Mouse (Mus musculus): ENCODE measurements at regions not wholly inside any gene's neighbourhood (a gene's known extent, or its start where the extent isn't known, plus 50 kb on each side); places are given as distances from the start of the nearest gene placed in this dataset.
"Not testable (repeated sequence)": the region's sequence is repeated elsewhere in the genome, so short reads cannot be mapped to it uniquely, and the experiment has no call there.

DNA sequence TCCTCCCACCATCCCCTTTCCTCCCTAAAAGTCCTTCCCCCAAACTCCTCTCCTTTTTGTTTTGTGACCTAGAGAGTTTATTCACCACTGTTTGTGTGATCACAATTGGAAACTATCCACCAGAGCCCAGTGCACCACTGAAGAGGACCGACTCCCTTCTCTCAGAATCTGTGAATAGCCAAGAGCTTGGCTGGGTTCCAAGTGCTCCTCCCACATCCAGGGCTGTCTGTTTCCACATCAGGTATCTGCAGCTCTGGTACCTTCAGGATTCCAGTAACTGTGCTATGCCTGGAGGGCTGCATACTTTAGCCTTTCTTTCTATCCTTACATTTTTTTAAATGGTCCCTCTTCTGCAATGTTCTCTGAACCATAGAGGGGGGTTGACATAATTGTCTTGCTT lies 180.5 kb upstream of the Masp1 start:
- Histone ChIP-seq H3K4me2 (ENCODE audit: low read length) (no peak overlapping the region), H3K4me3 (replicated peaks; ENCODE audit: low read length) (no peak overlapping the region), H3K9me3 (ENCODE audit: control insufficient read depth, low read length) (no peaks in the 10 kb centered on the region), H3K27ac (ENCODE audit: low read length) (no peak overlapping the region), H3K9ac (replicated peaks; ENCODE audit: low read depth, low read length) (no peak overlapping the region), H3K36me3 (ENCODE audit: control insufficient read depth, insufficient read depth) (no peaks in the 10 kb centered on the region), H3K4me1 (replicated peaks; ENCODE audit: control insufficient read depth, insufficient read depth, low read length) (no peaks in the 10 kb centered on the region), H3K27me3 (replicated peaks; ENCODE audit: control insufficient read depth, insufficient read depth, low read length) (no peaks in the 10 kb centered on the region)
- ATAC-seq, result no peak
- WGBS, result 12% methylated on average over 1 of the region's 1 CpGs

- H3K9ac ChIP-seq (replicated peaks; ENCODE audit: low read depth, low read length); H3K4me3 ChIP-seq (replicated peaks; ENCODE audit: low read length); H3K27me3 ChIP-seq (replicated peaks; ENCODE audit: control insufficient read depth, insufficient read depth, low read length); ATAC-seq; H3K9me3 ChIP-seq (ENCODE audit: control insufficient read depth, low read length); H3K4me1 ChIP-seq (replicated peaks; ENCODE audit: control insufficient read depth, insufficient read depth, low read length); H3K4me2 ChIP-seq (ENCODE audit: low read length); H3K27ac ChIP-seq (ENCODE audit: low read length); H3K36me3 ChIP-seq (ENCODE audit: control insufficient read depth, insufficient read depth): not testable (repeated sequence)
These were observed 173.6 kb upstream of the Masp1 start for GRCm38 (mm10) chr16:23694226-23694625.

DNA sequence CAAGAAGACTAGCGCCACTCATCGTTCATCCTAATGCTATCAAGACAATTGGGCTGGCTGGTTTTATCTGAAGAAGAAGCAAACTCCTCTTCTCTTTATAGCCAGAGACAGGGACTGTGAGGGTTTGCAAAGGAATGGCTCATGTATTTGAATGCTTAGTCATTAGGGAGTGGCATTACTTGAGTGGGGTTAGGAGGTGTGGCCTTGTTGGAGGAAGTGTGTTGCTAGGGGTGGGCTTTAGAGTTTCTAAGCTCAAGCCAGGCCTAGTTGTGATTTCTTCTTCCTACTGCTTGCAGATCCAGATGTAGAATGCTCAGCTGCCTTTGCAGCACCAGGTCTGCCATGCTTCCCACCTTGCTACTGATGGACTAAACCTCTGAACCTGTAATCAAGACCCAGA lies 169.4 kb upstream of the Masp1 start:
- Histone ChIP-seq H3K9me3 (ENCODE audit: control insufficient read depth, low read length) (no peaks in the 10 kb centered on the region), H3K36me3 (ENCODE audit: control insufficient read depth, insufficient read depth) (no peaks in the 10 kb centered on the region), H3K27me3 (replicated peaks; ENCODE audit: control insufficient read depth, insufficient read depth, low read length) (no peaks in the 10 kb centered on the region), H3K9ac (replicated peaks; ENCODE audit: low read depth, low read length) (no peak overlapping the region), H3K4me2 (ENCODE audit: low read length) (no peak overlapping the region), H3K4me3 (replicated peaks; ENCODE audit: low read length) (no peak overlapping the region), H3K4me1 (replicated peaks; ENCODE audit: control insufficient read depth, insufficient read depth, low read length) (no peaks in the 10 kb centered on the region), H3K27ac (ENCODE audit: low read length) (no peak overlapping the region)
- WGBS, result 97% methylated on average over 2 of the region's 2 CpGs
- no peak for ATAC-seq

DNA sequence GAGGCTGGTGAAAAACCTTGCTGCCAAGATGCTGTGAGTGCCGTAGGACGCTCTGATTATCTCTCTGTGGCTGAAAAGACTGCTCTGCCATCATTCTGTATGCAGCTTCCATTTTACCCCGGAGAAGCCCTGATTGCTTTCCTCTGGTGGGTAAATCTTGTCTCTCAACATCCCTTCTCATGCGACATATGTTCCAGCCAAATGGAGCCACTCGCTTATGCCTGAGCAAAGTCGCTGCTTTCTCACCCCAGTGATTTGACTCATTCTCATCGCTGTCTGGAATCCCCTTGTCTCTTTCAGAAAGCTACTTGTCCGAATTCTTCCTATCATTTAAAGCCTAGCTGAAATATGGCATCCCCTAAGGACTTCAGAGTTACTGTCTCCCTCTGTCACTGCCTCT lies 166.2 kb upstream of the Masp1 start:
- H3K27ac ChIP-seq (ENCODE audit: low read length), result no peak overlapping the region
- 78% methylated on average over 8 of the region's 8 CpGs for WGBS
- no peaks in the 10 kb centered on the region for H3K36me3 ChIP-seq (ENCODE audit: control insufficient read depth, insufficient read depth)
- H3K9me3 ChIP-seq (ENCODE audit: control insufficient read depth, low read length), result no peaks in the 10 kb centered on the region
- no peak overlapping the region for H3K4me2 ChIP-seq (ENCODE audit: low read length)
- no peak overlapping the region for H3K4me3 ChIP-seq (replicated peaks; ENCODE audit: low read length)
- ATAC-seq, result no peak
- no peaks in the 10 kb centered on the region for H3K4me1 ChIP-seq (replicated peaks; ENCODE audit: control insufficient read depth, insufficient read depth, low read length)
- no peak overlapping the region for H3K9ac ChIP-seq (replicated peaks; ENCODE audit: low read depth, low read length)
- no peaks in the 10 kb centered on the region for H3K27me3 ChIP-seq (replicated peaks; ENCODE audit: control insufficient read depth, insufficient read depth, low read length)

GRCm38 (mm10) chr16:23680434-23680833 lies 159.8 kb upstream of the Masp1 start:
- H3K36me3 ChIP-seq (ENCODE audit: control insufficient read depth, insufficient read depth), result no peaks in the 10 kb centered on the region
- H3K27ac ChIP-seq (ENCODE audit: low read length), result no peak overlapping the region
- H3K9me3 ChIP-seq (ENCODE audit: control insufficient read depth, low read length), result no peaks in the 10 kb centered on the region
- H3K4me1 ChIP-seq (replicated peaks; ENCODE audit: control insufficient read depth, insufficient read depth, low read length), result no peaks in the 10 kb centered on the region
- ATAC-seq, result no peak
- H3K4me3 ChIP-seq (replicated peaks; ENCODE audit: low read length), result no peak overlapping the region
- 31% methylated on average over 2 of the region's 2 CpGs for WGBS
- H3K9ac ChIP-seq (replicated peaks; ENCODE audit: low read depth, low read length), result no peak overlapping the region
- H3K4me2 ChIP-seq (ENCODE audit: low read length), result no peak overlapping the region
- no peaks in the 10 kb centered on the region for H3K27me3 ChIP-seq (replicated peaks; ENCODE audit: control insufficient read depth, insufficient read depth, low read length)

- Histone ChIP-seq H3K27ac (ENCODE audit: low read length) (no peak overlapping the region), H3K4me1 (replicated peaks; ENCODE audit: control insufficient read depth, insufficient read depth, low read length) (peaks cover 4% of the 10 kb centered on the region; the same call in 1 of the 2 replicates), H3K4me2 (ENCODE audit: low read length) (no peak overlapping the region), H3K9ac (replicated peaks; ENCODE audit: low read depth, low read length) (no peak overlapping the region), H3K27me3 (replicated peaks; ENCODE audit: control insufficient read depth, insufficient read depth, low read length) (no peaks in the 10 kb centered on the region), H3K9me3 (ENCODE audit: control insufficient read depth, low read length) (no peaks in the 10 kb centered on the region), H3K36me3 (ENCODE audit: control insufficient read depth, insufficient read depth) (no peaks in the 10 kb centered on the region), H3K4me3 (replicated peaks; ENCODE audit: low read length) (no peak overlapping the region)
- WGBS, result 34% methylated on average over 6 of the region's 6 CpGs
- no peak for ATAC-seq
These were observed 151.8 kb upstream of the Masp1 start for GRCm38 (mm10) chr16:23672375-23672774.

- 67% methylated on average over 4 of the region's 4 CpGs for WGBS
- Histone ChIP-seq H3K27me3 (replicated peaks; ENCODE audit: control insufficient read depth, insufficient read depth, low read length) (no peaks in the 10 kb centered on the region), H3K36me3 (ENCODE audit: control insufficient read depth, insufficient read depth) (no peaks in the 10 kb centered on the region), H3K27ac (ENCODE audit: low read length) (no peak overlapping the region), H3K4me3 (replicated peaks; ENCODE audit: low read length) (no peak overlapping the region), H3K9me3 (ENCODE audit: control insufficient read depth, low read length) (no peaks in the 10 kb centered on the region), H3K9ac (replicated peaks; ENCODE audit: low read depth, low read length) (no peak overlapping the region), H3K4me1 (replicated peaks; ENCODE audit: control insufficient read depth, insufficient read depth, low read length) (peaks cover 4% of the 10 kb centered on the region; the same call in 1 of the 2 replicates), H3K4me2 (ENCODE audit: low read length) (no peak overlapping the region)
- ATAC-seq, result no peak
These were observed 149.5 kb upstream of the Masp1 start for GRCm38 (mm10) chr16:23670161-23670560.

GRCm38 (mm10) chr16:23669651-23670050 lies 149.0 kb upstream of the Masp1 start:
- H3K4me1 ChIP-seq (replicated peaks; ENCODE audit: control insufficient read depth, insufficient read depth, low read length), result peaks cover 4% of the 10 kb centered on the region; the same call in 1 of the 2 replicates
- no peaks in the 10 kb centered on the region for H3K9me3 ChIP-seq (ENCODE audit: control insufficient read depth, low read length)
- H3K4me2 ChIP-seq (ENCODE audit: low read length), result no peak overlapping the region
- no peak overlapping the region for H3K9ac ChIP-seq (replicated peaks; ENCODE audit: low read depth, low read length)
- no peak overlapping the region for H3K4me3 ChIP-seq (replicated peaks; ENCODE audit: low read length)
- no peak for ATAC-seq
- H3K36me3 ChIP-seq (ENCODE audit: control insufficient read depth, insufficient read depth), result no peaks in the 10 kb centered on the region
- WGBS, result 88% methylated on average over 4 of the region's 4 CpGs
- no peak overlapping the region for H3K27ac ChIP-seq (ENCODE audit: low read length)
- no peaks in the 10 kb centered on the region for H3K27me3 ChIP-seq (replicated peaks; ENCODE audit: control insufficient read depth, insufficient read depth, low read length)
